Mouse (Mus musculus): ENCODE measurements at regions not wholly inside any gene's neighbourhood (a gene's known extent, or its start where the extent isn't known, plus 50 kb on each side); places are given as distances from the start of the nearest gene placed in this dataset.
"Not testable (repeated sequence)": the region's sequence is repeated elsewhere in the genome, so short reads cannot be mapped to it uniquely, and the experiment has no call there.

GRCm38 (mm10) chr5:3141841-3142240, 199.4 kb upstream of the Cdk6 start:
- not testable (repeated sequence) for TF ChIP-seq CTCF (IDR thresholded peaks at IDR 0.05; ENCODE audit: extremely low read depth, insufficient read depth, insufficient read length, insufficient replicate concordance); POLR2A (IDR thresholded peaks at IDR 0.05; ENCODE audit: low read depth, low read length)
